Mouse (Mus musculus) heart, adult 8-10 months (tissue): ENCODE results near the gene Tas1r3. TPM values are rescaled to one million over a fixed set of nuclear protein-coding genes. Genes with fewer than 3 reads are reported as not detected.

Source experiments
- microRNA-seq: library from miRNA; unstranded; fragments of <30 nt; microRNA quantifications from one replicate; pipeline ENCODE4 v1.2.0, GENCODE M21; 2022
- total RNA-seq, 4 experiments: library from RNA; stranded (reverse); gene quantifications; 2 replicates each; pipeline ENCODE4 v1.2.4; 2022

Gene Tas1r3
- total RNA-seq, 4 experiments from 2014 or later = 0.17 to 0.19 (median 0.19) TPM

Small RNA genes lying within 50 kb of the gene (microRNA-seq; reads per million reads assigned to microRNA genes)
- gene Gm22991 = not detected

Other genes with a start within 250 kb of the Tas1r3 start
- 10 to 100 TPM; 29.2 to 37.0 (median 30.2) TPM for gene Cdk11b, start 238.5 kb downstream of the Tas1r3 start, total RNA-seq
- not detected for gene Gm10563, start 218.0 kb downstream of the Tas1r3 start, total RNA-seq
- 1 to 10 TPM; 6.7 to 9.0 (median 7.4) TPM for gene Mmp23, start 210.0 kb downstream of the Tas1r3 start, total RNA-seq
- gene Mib2, start 194.2 kb downstream of the Tas1r3 start, total RNA-seq = 10 to 100 TPM; 25.4 to 30.1 (median 27.1) TPM
- gene Fndc10, start 169.0 kb downstream of the Tas1r3 start, total RNA-seq = 1 to 10 TPM in 3 of 4 experiments, under 1 TPM in 1; 0.98 to 2.4 (median 1.3) TPM
- 10 to 100 TPM; 43.2 to 53.5 (median 51.2) TPM for gene Ssu72, start 158.6 kb downstream of the Tas1r3 start, total RNA-seq
- gene Tmem240, start 128.6 kb downstream of the Tas1r3 start, total RNA-seq = under 1 TPM in 3 of 4 experiments, not detected in 1; 0.11 to 0.81 (median 0.13) TPM
- gene Atad3a, start 102.3 kb downstream of the Tas1r3 start, total RNA-seq = 10 to 100 TPM; 34.9 to 45.7 (median 40.8) TPM
- 1 to 10 TPM; 5.6 to 9.8 (median 8.1) TPM for gene Vwa1, start 88.7 kb downstream of the Tas1r3 start, total RNA-seq
- 1 to 10 TPM in 1 of 4 experiments, under 1 TPM in 3; 0.66 to 1.1 (median 0.81) TPM for gene Tmem88b, start 77.5 kb downstream of the Tas1r3 start, total RNA-seq
- not detected for gene Ankrd65, start 72.9 kb downstream of the Tas1r3 start, total RNA-seq
- gene Mrpl20, start 60.5 kb downstream of the Tas1r3 start, total RNA-seq = 10 to 100 TPM; 78.5 to 86.8 (median 80.6) TPM
- 10 to 100 TPM; 20.3 to 30.7 (median 26.2) TPM for gene Ccnl2, start 50.9 kb downstream of the Tas1r3 start, total RNA-seq
- 100 to 1,000 TPM; 112 to 128 (median 117) TPM for gene Aurkaip1, start 32.1 kb downstream of the Tas1r3 start, total RNA-seq
- 10 to 100 TPM; 19.7 to 30.4 (median 24.4) TPM for gene Mxra8, start 23.7 kb downstream of the Tas1r3 start, total RNA-seq
- gene Dvl1, start 16.0 kb downstream of the Tas1r3 start, total RNA-seq = 10 to 100 TPM; 41.3 to 50.7 (median 49.8) TPM
- 1 to 10 TPM; 7.3 to 9.9 (median 8.6) TPM for gene Cptp, start 6.1 kb upstream of the Tas1r3 start, total RNA-seq
- gene Ints11, start 6.2 kb upstream of the Tas1r3 start, total RNA-seq = 10 to 100 TPM; 13.9 to 14.5 (median 14.1) TPM
- gene Pusl1, start 28.4 kb upstream of the Tas1r3 start, total RNA-seq = 10 to 100 TPM in 3 of 4 experiments, 1 to 10 TPM in 1; 9.6 to 11.9 (median 10.9) TPM
- 10 to 100 TPM in 2 of 4 experiments, 1 to 10 TPM in 2; 9.5 to 13.8 (median 10.9) TPM for gene Acap3, start 28.5 kb upstream of the Tas1r3 start, total RNA-seq
- 10 to 100 TPM; 46.5 to 51.6 (median 49.3) TPM for gene Ube2j2, start 80.5 kb upstream of the Tas1r3 start, total RNA-seq
- gene C1qtnf12, start 99.0 kb upstream of the Tas1r3 start, total RNA-seq = 10 to 100 TPM; 17.5 to 20.9 (median 18.4) TPM
- gene B3galt6, start 129.3 kb upstream of the Tas1r3 start, total RNA-seq = 1 to 10 TPM; 2.6 to 3.2 (median 2.8) TPM
- 100 to 1,000 TPM in 1 of 4 experiments, 10 to 100 TPM in 3; 72.8 to 103 (median 87.1) TPM for gene Sdf4, start 129.5 kb upstream of the Tas1r3 start, total RNA-seq
- not detected for gene Tnfrsf4, start 150.5 kb upstream of the Tas1r3 start, total RNA-seq
- gene Tnfrsf18, start 162.8 kb upstream of the Tas1r3 start, total RNA-seq = under 1 TPM in 2 of 4 experiments, not detected in 2; 0.25 to 0.75 TPM
- gene Ttll10, start 196.1 kb upstream of the Tas1r3 start, total RNA-seq = under 1 TPM in 1 of 4 experiments, not detected in 3; 0.28 TPM
- gene 9430015G10Rik, start 246.6 kb upstream of the Tas1r3 start, total RNA-seq = 1 to 10 TPM; 2.1 to 3.3 (median 2.3) TPM